Mouse (Mus musculus) left cerebral cortex, postnatal 4 days (tissue): Measurements from ENCODE around the gene Inpp5b. TPM values are rescaled to one million over a fixed set of nuclear protein-coding genes. Genes with fewer than 3 reads are reported as not detected.
A peak's percentile ranks its signal among the peaks of the same experiment; 100 is the strongest.

Source experiments
- DNase-seq: peaks from one replicate; pipeline ENCODE4 v3.0.0-alpha.2; 2022
- intact Hi-C: fragments of 180-260 bp; cut with DNase I; formaldehyde crosslinking; loops from one replicate; pipeline ENCODE4 v1.15.1; 2025
- total RNA-seq, 2 experiments: library from RNA; stranded (reverse); gene quantifications; 2 replicates each; pipeline ENCODE4 v1.2.3; 2021

The Inpp5b gene
- total RNA-seq, 2 experiments from 2014 or later, result 30.4 to 33.6 TPM

- DNase-seq, result no peak
Measured at GRCm38 (mm10) chr4:124759305-124759811, 17.7 kb downstream of the Inpp5b start.

GRCm38 (mm10) chr4:124761201-124761600 is 19.6 kb downstream of the Inpp5b start:
- intact Hi-C loops, result no loop called here
- no peak for DNase-seq

More at GRCm38 (mm10) chr4:124759305-124759811, 17.7 kb downstream of the Inpp5b start:
- intact Hi-C loops, result no loop called here

- intact Hi-C loops, result no loop called here
- DNase-seq, result no peak
Measured at GRCm38 (mm10) chr4:124762858-124763452, 21.3 kb downstream of the Inpp5b start.

- intact Hi-C loops, result no loop called here
- no peak for DNase-seq
Measured at GRCm38 (mm10) chr4:124765802-124766565, 24.3 kb downstream of the Inpp5b start.

DNA sequence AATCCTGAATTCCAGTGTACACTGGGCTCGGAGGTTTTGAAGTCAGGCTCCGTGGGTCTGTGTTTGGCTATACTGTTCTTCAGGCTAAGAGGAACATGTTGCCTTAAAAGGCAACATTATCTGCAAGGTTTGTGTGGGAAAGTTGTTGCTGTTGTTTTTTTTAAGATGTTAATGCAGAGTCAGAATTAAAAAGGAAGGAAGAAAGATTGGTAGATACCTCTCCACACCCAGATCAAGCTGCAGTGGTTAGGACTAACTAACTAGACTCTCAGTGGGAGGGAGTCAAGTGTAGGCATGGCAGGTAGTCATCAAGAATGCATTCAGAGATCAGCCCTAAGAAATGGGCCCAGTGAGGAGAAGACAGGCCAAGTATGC is 24.9 kb downstream of the Inpp5b start:
- intact Hi-C loops, result no loop called here
- no peak for DNase-seq

- DNase-seq, result no peak
- intact Hi-C loops, result no loop called here
Measured at GRCm38 (mm10) chr4:124768963-124769591, 27.4 kb downstream of the Inpp5b start.

- DNase-seq, result no peak
- intact Hi-C loops, result no loop called here
Measured at GRCm38 (mm10) chr4:124770624-124771023, 29.0 kb downstream of the Inpp5b start.

DNA sequence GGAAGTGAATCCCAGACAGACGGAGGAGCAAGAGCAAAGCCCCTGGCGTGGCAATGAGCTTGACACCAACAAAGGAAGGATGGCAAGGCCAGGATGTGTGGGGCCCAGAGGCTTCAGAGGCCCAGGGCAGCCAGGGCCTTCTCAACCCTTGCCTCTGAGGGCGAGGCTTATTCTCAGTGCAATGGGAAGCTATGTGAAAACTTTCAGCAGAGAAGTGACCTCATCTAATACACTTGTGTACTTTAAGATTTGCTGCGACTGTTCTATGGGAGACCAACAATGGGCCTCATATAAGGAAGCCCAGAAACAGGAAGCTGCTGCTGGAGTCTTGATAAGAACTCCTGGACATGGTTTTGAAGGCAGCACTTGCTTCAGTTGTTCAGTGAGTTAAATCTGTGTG is 30.5 kb downstream of the Inpp5b start:
- no peak for DNase-seq
- intact Hi-C loops, result no loop called here

- no peak for DNase-seq
- intact Hi-C loops, result no loop called here
Measured at GRCm38 (mm10) chr4:124773449-124773848, 31.8 kb downstream of the Inpp5b start.

- intact Hi-C loops, result no loop called here
- no peak for DNase-seq
Measured at GRCm38 (mm10) chr4:124773995-124774394, 32.3 kb downstream of the Inpp5b start.

GRCm38 (mm10) chr4:124774429-124774828 is 32.8 kb downstream of the Inpp5b start:
- intact Hi-C loops, result no loop called here
- DNase-seq, result no peak

DNA sequence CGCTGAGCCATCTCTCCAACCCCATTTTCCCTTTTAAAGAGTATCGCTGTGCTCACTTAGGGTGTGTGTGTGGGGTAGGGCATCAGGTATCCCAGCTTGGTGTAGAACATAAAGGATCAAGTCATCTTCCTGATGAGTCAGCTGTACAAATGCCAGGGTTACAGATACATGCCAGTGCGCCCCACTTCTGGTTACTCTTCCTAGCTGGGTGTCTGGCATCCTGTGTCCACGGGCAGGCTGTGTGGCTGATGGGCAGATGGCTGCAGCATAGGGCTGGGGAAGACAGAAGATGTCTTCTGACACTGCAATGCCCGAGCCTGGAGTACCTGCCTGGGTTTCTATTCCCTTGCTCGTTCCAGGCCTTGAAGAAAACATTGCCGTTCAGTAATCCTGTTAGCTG is 39.7 kb downstream of the Inpp5b start:
- intact Hi-C loops, result no loop called here
- DNase-seq, result no peak

- DNase-seq, result no peak
- intact Hi-C loops, result no loop called here
Measured at GRCm38 (mm10) chr4:124782395-124782794, 40.7 kb downstream of the Inpp5b start.

GRCm38 (mm10) chr4:124783937-124784336 is 42.3 kb downstream of the Inpp5b start:
- DNase-seq, result no peak
- intact Hi-C loops, result no loop called here

DNA sequence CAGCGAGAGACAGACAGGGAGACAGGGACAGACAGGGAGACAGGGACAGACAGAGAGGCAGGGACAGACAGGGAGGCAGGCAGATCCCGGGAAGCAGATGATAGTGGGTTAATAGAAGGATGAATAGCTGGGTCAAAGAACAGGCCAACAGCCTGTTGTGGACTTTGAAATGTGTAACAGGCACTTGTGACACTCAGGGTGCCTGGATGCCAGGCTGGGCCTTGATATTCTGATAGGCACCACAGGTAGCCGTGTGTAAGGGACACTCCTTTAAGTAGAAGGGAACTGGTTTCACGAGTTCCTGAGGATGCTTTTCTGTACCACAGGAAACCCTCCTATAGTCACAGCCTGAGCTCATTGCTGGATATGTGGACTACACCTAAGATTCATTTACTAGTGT is 48.4 kb downstream of the Inpp5b start:
- DNase-seq, result no peak
- intact Hi-C loops, result loop anchor here (10.0 kb wide), 1 partner anchor 65 kb away; no protein-coding TSS in a partner anchor

DNA sequence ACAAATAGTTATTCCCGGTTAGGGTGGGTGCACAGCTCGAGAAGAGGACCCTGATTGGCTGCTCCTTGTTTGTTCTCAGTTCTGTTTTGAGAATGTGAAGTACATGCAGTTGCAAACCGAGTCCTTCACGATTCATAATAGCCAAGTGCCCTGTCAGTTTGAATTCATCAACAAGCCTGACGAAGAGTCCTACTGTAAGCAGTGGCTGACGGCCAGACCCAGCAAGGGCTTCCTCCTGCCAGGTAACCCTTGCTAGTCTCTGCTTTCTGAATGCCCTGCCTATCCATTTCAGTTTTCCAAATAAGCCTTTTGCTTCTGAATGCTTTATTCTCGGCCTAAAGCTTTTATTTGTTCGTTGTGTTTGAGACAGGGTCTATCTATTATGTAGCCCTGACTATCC is 50.5 kb downstream of the Inpp5b start:
- intact Hi-C loops, result loop anchor here (10.0 kb wide), 1 partner anchor 67 kb away; no protein-coding TSS in a partner anchor
- peak; percentile 6 for DNase-seq

- intact Hi-C loops, result loop anchor here (10.0 kb wide), 1 partner anchor 71 kb away; no protein-coding TSS in a partner anchor
- no peak for DNase-seq
Measured at GRCm38 (mm10) chr4:124796141-124796540, 54.5 kb downstream of the Inpp5b start.

- intact Hi-C loops, result loop anchor here (10.0 kb wide), 1 partner anchor 72 kb away; no protein-coding TSS in a partner anchor
- no peak for DNase-seq
Measured at GRCm38 (mm10) chr4:124796913-124797312, 55.3 kb downstream of the Inpp5b start.

DNA sequence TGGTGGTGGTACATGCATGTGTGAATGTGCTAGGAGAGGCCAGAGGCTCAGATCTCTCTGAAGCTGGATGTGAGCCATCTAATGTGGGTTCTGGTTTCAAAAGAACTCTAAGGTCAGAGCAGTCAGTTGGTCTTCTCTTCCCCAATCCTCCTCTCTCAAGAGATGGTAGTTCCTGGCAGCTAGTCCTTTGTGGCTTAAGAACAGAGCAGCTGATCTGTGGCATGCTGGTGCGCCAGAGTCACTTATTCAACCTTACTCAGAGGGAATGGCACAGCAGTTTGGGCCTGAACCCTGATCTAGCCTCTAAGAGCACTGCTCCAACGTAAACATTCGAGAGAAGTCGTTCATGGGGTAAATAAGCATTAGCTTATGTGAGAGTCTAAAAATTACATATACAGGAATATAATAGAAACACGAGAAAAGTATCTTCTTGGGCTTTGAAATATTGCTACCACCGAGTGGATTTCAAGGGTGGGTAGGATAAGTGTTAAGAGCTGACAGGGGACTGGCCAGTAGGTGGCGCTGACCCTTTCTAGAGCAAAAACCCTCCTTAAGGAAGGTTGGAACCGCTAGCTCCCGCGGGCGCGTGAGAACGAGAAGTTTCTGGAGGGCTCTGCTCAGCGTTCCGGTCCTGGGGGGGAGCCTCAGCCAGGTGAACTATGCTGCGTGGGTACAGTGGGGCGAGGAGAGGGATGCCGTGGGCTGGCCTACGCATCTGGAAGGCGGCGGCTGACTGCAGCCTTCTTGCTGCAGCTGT is 60.1 kb downstream of the Inpp5b start, which contains the start of gene Mtf1:
Gene Mtf1, plus strand, starts transcription at position 553 of the 757 bp plus-strand sequence.
- peak; percentile 96 for DNase-seq
- intact Hi-C loops, result loop anchor here (5.0 kb wide), 1 partner anchor 46 kb away; no protein-coding TSS in a partner anchor
